Mouse (Mus musculus) bone marrow, adult 2 months (tissue): ENCODE results near the gene Gjc2. TPM values are rescaled to one million over a fixed set of nuclear protein-coding genes. Genes with fewer than 3 reads are reported as not detected.

Source experiments
- H3K27ac ChIP-seq: fragments of 200-500 bp; 2 replicates; pipeline ENCODE4 v1.5.1; 2012; ENCODE audit warnings: low read depth, mild to moderate bottlenecking, control low read depth, inconsistent platforms, low read length; ENCODE audit not compliant: control insufficient read depth, poor library complexity, insufficient read depth
- H3K4me1 ChIP-seq: fragments of 200-500 bp; 2 replicates; pipeline ENCODE4 v1.6.1; 2011; ENCODE audit warnings: low read length; ENCODE audit not compliant: control insufficient read depth, insufficient read depth
- H3K4me3 ChIP-seq: fragments of 200-500 bp; replicated peaks from 2 replicates; pipeline ENCODE3; 2011; ENCODE audit warnings: mild to moderate bottlenecking, low read depth, low read length, control low read depth; ENCODE audit not compliant: control insufficient read depth
- CTCF ChIP-seq: fragments of 200-500 bp; IDR thresholded peaks from 2 replicates; pipeline ENCODE4 v1.5.1; 2011; ENCODE audit warnings: low read length, control low read depth; ENCODE audit not compliant: control insufficient read depth, insufficient read depth
- POLR2A ChIP-seq: fragments of 200-500 bp; IDR thresholded peaks from 2 replicates; pipeline ENCODE4 v1.6.1; 2011; ENCODE audit warnings: low read depth, mild to moderate bottlenecking, control low read depth, low read length, borderline replicate concordance; ENCODE audit not compliant: control insufficient read depth
- WGBS: fragments of 180-500 bp; shearing (Covaris S2); methylation state at CpG from one replicate; pipeline ENCODE4 v1.1.7; 2018; 5-methylcytosine and 5-hydroxymethylcytosine counted together
- polyA plus RNA-seq: library from polyadenylated mRNA; stranded (reverse); fragments of >200 nt; gene quantifications from 2 replicates; pipeline ENCODE4 v1.2.4, GENCODE M21; 2011; ENCODE audit warnings: low replicate concordance; ENCODE audit not compliant: missing spikeins, insufficient read depth, insufficient read length

The Gjc2 gene
- polyA plus RNA-seq = not detected in 2 replicates

DNA sequence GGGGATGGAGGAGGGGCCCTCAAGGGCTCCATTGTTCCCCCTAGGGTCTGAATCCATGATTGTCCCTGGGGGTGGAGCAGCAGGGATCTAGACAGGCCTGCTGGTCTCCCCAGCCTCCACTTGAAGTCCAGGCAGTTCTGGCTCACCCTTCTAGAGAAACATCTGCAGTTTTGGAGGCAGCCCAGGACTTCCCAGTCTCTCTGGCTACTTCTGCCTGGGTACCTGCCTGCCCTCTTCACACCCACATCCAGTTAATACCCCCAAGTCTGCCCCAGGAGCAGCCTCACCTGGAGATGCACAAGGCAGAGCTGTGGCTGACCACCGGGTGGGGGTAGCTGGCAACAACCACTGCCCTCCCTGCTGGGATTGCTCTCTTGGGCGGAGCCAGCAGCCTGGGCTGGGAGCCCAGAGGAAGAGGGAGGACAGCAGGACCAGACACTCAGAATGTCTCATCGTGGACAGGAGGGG lies at the start of gene Gjc2:
Gene Gjc2, minus strand, starts transcription at position 350 of the 468 bp plus-strand sequence.
- 70% methylated on average over 3 of the region's 3 CpGs for WGBS
- no peak for TF ChIP-seq CTCF
- TF ChIP-seq POLR2A = no peak
- no peak within 1 kb of the TSS for H3K27ac ChIP-seq
- no peaks in the 10 kb centered on the region for H3K4me1 ChIP-seq
- H3K4me3 ChIP-seq = no peak within 1 kb of the TSS

DNA sequence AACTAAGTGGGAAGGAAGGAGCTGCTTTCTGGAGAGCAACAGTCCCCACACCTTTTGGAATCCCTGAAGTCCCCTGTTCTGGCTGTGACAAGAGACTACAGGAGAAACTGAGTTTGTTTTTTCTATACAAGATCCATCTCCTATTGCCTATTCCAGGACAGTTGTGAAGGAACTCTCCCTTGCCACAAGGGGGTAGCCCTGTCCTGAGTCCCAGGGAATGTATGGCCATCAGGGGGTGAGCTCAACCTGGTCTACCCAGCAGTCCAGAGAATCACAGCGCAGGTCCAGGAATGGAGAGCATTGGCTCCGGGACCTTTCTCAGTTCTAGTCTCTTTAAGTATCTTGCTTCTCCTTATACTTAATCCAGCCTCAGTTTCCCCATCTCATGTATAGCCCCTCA lies 49.8 kb upstream of the Gjc2 start:
- WGBS = 86% methylated on average over 2 of the region's 2 CpGs
- TF ChIP-seq POLR2A = no peak
- no peak for TF ChIP-seq CTCF
- Histone ChIP-seq H3K27ac (no peak overlapping the region), H3K4me3 (no peak overlapping the region), H3K4me1 (peaks cover 3% of the 10 kb centered on the region; the same call in 1 of the 2 replicates)

DNA sequence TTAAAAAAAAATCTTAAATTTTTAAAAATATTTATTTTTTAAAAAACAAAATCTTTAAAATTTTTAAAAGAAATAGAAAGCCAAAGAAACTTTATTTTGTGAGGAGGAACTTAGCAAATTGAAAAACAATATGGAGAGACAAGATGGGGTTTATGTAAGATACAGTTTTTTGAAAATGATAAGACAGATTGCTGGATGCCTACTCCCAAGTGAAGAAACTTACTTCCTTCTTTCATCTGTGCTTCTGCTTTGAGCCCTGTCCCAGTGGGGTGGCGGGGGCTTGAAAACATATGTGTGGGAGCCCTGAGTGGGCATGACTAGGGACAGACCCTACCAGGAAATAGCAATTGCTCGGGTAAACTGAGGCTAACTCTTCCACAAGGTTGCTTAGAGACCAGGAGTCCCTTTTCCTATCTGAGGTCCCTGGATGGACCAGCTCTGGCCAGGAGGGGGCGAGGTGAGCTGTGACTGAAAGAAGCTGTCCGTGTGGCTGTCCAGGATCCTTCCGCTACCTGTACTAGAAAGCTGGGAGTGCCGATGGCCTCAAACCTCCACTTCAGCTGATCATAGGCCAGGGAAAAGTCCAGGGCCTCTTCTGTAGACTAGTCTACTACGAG lies 47.2 kb upstream of the Gjc2 start:
- no peak overlapping the region for H3K4me3 ChIP-seq
- 11% methylated on average over 7 of the region's 7 CpGs for WGBS
- H3K27ac ChIP-seq = 0 out of 2 replicates have a peak overlapping the region, but pooled peaks have one; percentile 43
- TF ChIP-seq POLR2A (no peak), CTCF (peak; percentile 80)
- peaks cover 5% of the 10 kb centered on the region; the same call in 1 of the 2 replicates for H3K4me1 ChIP-seq

DNA sequence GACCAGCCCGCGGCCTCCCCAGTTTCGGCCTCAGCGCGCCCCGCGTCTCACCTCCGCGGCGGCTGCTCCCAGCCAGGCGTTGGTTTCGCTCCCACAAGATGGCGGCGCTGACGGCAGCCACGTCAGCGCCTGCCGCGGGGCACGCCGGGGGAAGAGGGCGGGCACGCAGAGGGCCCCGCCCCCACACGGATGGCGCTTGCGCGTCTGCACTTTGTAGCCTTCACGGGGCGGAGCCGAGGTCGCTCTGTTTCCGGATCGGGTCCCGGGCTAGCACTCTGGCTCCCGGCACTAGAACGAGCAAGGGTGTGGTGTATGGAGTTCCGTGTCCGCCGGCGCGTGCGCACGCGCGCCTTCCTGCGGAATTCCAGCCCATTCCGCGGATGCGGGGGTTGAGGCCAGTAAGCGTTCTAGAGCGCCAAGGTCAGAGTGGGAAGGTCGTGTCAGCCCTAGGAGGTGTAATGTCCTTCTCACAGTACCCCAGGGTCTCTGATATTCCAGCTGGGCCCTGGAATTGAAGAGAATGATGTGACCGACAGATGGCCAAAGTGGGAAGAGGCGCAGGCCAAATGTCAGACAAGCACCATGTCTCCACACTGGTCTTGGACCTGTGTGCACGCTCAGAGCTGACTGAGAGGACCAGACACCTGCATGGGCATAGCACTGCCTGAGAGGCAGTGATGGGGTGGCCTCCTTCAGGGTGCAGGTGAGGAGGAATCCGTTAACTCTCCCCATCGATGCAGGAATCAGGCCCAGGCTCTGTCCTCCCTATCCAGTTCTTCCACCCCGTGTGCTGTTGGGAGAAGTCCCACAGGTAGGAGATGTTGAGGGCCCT lies 45.3 kb upstream of the Gjc2 start, which contains the start of gene Arf1:
Gene Arf1, minus strand, starts transcription at position 149 of the 832 bp plus-strand sequence.
- Histone ChIP-seq H3K27ac (peak within 1 kb of the TSS; percentile 99), H3K4me1 (peaks cover 8% of the 10 kb centered on the region; the same call in 1 of the 2 replicates), H3K4me3 (peak within 1 kb of the TSS; percentile 85)
- TF ChIP-seq CTCF (no peak), POLR2A (peak; percentile 86)
- 5% methylated on average over 59 of the region's 59 CpGs for WGBS

DNA sequence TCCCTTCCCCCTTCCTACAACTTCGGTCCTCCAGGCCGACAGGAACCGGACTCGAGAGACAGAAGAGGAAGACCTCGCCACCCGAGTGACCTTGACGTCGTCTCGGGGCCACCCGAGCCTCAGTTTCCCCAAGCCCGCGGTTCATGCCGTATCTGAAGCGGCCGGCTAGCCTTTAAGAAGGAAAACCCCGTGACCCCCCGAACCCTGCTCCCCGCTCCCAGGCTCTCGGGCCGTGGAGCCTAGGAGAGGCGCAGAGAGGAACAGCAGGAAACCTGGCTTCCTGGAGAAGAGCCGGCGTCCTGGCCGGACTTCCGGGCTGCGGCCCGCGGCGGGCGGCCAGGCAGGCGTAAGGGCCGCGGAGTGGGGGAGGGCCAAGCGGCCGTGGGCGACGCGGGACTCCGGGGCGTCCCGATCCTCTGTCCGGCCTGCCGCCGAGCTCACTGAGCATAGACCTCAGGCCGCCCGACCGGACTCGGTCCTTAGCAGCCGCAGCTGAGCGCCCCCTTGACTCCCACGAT lies 44.6 kb upstream of the Gjc2 start:
- WGBS = 0% methylated on average over 51 of the region's 51 CpGs
- Histone ChIP-seq H3K27ac (peak overlapping the region; percentile 99), H3K4me3 (peak overlapping the region; percentile 85), H3K4me1 (peaks cover 8% of the 10 kb centered on the region; the same call in 1 of the 2 replicates)
- TF ChIP-seq CTCF = no peak
- no peak for TF ChIP-seq POLR2A

DNA sequence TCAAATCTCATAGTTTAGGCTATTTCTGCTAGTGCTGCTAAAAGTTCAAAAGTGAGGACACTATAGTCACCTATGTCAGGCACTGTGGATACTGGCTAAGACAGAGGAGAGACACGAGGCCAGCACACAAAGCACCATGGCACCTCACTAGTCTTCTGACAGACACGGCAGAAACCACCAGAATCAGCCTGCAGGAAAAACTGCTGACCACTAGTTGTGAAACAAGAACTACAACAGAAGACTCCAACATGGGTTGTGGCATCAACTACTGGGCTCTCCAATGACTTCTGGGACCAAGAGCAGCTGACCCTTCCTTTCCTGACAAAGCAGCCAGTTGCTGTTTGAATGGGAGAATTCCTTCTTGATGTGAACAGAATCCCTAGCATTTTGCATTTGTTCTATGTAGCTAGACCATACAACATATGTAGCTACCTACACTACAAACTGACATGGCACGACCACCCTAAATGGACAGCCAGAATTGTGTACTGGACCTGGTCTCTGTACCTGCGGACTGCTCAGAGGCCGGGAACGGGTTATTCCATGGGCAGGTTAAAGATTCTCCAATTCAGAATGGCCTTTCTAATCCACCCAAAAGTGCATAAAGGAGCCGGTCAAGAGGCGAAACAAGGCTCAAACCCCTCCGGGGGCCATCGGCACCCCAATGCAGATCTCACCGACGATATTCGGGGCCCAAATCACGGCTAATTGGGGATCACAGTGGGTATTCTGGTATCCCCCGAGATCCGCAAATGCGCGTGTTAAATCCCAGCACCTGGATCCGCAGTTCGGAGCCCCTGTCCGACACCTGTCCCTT lies 44.0 kb upstream of the Gjc2 start:
- Histone ChIP-seq H3K27ac (peak overlapping the region; percentile 99), H3K4me3 (peak overlapping the region; percentile 85), H3K4me1 (peaks cover 10% of the 10 kb centered on the region; the same call in 1 of the 2 replicates)
- WGBS = 1% methylated on average over 21 of the region's 21 CpGs
- TF ChIP-seq POLR2A (no peak), CTCF (no peak)

DNA sequence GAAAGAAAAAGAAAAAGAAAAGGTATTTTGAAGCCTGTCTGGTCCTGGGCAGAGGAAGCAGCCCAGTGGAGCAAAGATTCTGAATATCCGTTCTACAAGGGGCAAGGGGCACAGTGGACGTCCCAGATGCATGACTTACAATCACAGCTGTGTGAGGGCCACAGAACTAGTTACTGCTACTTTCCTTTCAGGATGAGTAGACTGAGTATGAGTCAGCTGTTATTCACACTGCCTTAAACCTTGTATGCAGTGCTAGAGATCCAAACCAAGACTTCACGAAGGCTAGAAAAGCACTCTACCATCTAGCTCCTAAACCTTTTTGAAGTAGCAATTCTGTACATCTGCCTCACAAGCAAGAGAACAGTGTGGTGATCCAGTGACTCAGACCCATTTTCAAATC lies 43.2 kb upstream of the Gjc2 start:
- no peak overlapping the region for H3K27ac ChIP-seq
- 22% methylated on average over 3 of the region's 3 CpGs for WGBS
- TF ChIP-seq CTCF = no peak
- no peak for TF ChIP-seq POLR2A
- H3K4me3 ChIP-seq = peak overlapping the region; percentile 49
- H3K4me1 ChIP-seq = peaks cover 11% of the 10 kb centered on the region
